Comparison of ENCODE assay signal across 8 mouse cellular contexts in genomic region chr12:80023107-80024078, GRCm38 (mm10).
DNase-seq lines count a peak whose midpoint lies in the region; ATAC-seq lines count a peak whose summit lies in the region.

No protein-coding gene starts in this region.

- peak overlapping the region; percentile 52 for H3K9ac ChIP-seq in embryonic facial prominence, embryonic 13.5 days
- no peak overlapping the region for H3K9ac ChIP-seq in hindbrain, embryonic 16.5 days (ENCODE audit: low read depth, low read length)
- peak overlapping the region; percentile 31 for H3K9ac ChIP-seq in midbrain, embryonic 12.5 days (replicated peaks)

- peak; percentile 98 for DNase-seq in heart, adult 11 months
- no peak for DNase-seq in heart, postnatal 10 days
- no peak for DNase-seq in c-Kit-positive CD71-positive TER-119-positive erythroid progenitor cells, embryonic 14.5 days (ENCODE audit: low spot score)
- no peak for DNase-seq in adrenal gland, adult (ENCODE audit: inconsistent age in 2 of 2, low spot score in 1 of 2)
- DNase-seq in cerebellum, adult 8-10 months: no peak

- no peaks in the 10 kb centered on the region for H3K27me3 ChIP-seq in embryonic facial prominence, embryonic 13.5 days
- no peaks in the 10 kb centered on the region for H3K27me3 ChIP-seq in hindbrain, embryonic 16.5 days (replicated peaks; ENCODE audit: control insufficient read depth, insufficient read depth, low read length)
- H3K27me3 ChIP-seq in midbrain, embryonic 12.5 days: no peaks in the 10 kb centered on the region

- H3K9me3 ChIP-seq in embryonic facial prominence, embryonic 13.5 days: no peaks in the 10 kb centered on the region
- no peaks in the 10 kb centered on the region for H3K9me3 ChIP-seq in hindbrain, embryonic 16.5 days (ENCODE audit: control insufficient read depth, low read length)
- H3K9me3 ChIP-seq in midbrain, embryonic 12.5 days: no peaks in the 10 kb centered on the region

- peak overlapping the region; percentile 50 for H3K4me2 ChIP-seq in embryonic facial prominence, embryonic 13.5 days
- H3K4me2 ChIP-seq in hindbrain, embryonic 16.5 days (ENCODE audit: low read length): peak overlapping the region; percentile 0; the same call in 1 of the 2 replicates
- H3K4me2 ChIP-seq in midbrain, embryonic 12.5 days (replicated peaks): peak overlapping the region; percentile 47

- intact Hi-C loops in heart, postnatal 10 days (cut with DNase I): loop anchor here (5.0 kb wide), 1 partner anchor 39 kb away; no protein-coding TSS in a partner anchor

- peak overlapping the region; percentile 97 for H3K27ac ChIP-seq in embryonic facial prominence, embryonic 13.5 days
- peak overlapping the region; percentile 59 for H3K27ac ChIP-seq in hindbrain, embryonic 16.5 days (ENCODE audit: low read depth, low read length)
- peak overlapping the region; percentile 86 for H3K27ac ChIP-seq in midbrain, embryonic 12.5 days (replicated peaks)

- peaks cover 49% of the 10 kb centered on the region for H3K4me1 ChIP-seq in embryonic facial prominence, embryonic 13.5 days
- H3K4me1 ChIP-seq in hindbrain, embryonic 16.5 days (ENCODE audit: control insufficient read depth, insufficient read depth, low read depth, low read length): peaks cover 19% of the 10 kb centered on the region
- H3K4me1 ChIP-seq in midbrain, embryonic 12.5 days: peaks cover 45% of the 10 kb centered on the region

- H3K36me3 ChIP-seq in embryonic facial prominence, embryonic 13.5 days: no peaks in the 10 kb centered on the region
- H3K36me3 ChIP-seq in hindbrain, embryonic 16.5 days (ENCODE audit: control insufficient read depth, insufficient read depth, low read length): no peaks in the 10 kb centered on the region
- no peaks in the 10 kb centered on the region for H3K36me3 ChIP-seq in midbrain, embryonic 12.5 days

- no peak for ATAC-seq in embryonic facial prominence, embryonic 13.5 days (ENCODE audit: insufficient number of reproducible peaks, insufficient read depth, low FRiP score, low TSS enrichment, low read depth)
- peak; percentile 69 for ATAC-seq in hindbrain, embryonic 16.5 days
- peak; percentile 83 for ATAC-seq in midbrain, embryonic 12.5 days (ENCODE audit: low FRiP score, low read depth)

- no peak overlapping the region for H3K4me3 ChIP-seq in embryonic facial prominence, embryonic 13.5 days
- no peak overlapping the region for H3K4me3 ChIP-seq in hindbrain, embryonic 16.5 days (ENCODE audit: low read length)
- H3K4me3 ChIP-seq in midbrain, embryonic 12.5 days: 0 out of 2 replicates have a peak overlapping the region, but pooled peaks have one; percentile 4

- 11% methylated on average over 18 of the region's 18 CpGs for WGBS in embryonic facial prominence, embryonic 13.5 days
- 19% methylated on average over 14 of the region's 18 CpGs for WGBS in hindbrain, embryonic 16.5 days
- 8% methylated on average over 16 of the region's 18 CpGs for WGBS in midbrain, embryonic 12.5 days

Comparison
In these comparisons a context has a peak if more than half of its experiments do, and no peak if none do; other contexts are left out.
1. H3K4me2 ChIP-seq: peak in every context shown above with its lines; median percentile 50 in embryonic facial prominence, embryonic 13.5 days; 47 in midbrain, embryonic 12.5 days; 0 in hindbrain, embryonic 16.5 days.